Mouse (Mus musculus) myocyte (in vitro differentiated cells): Measurements from ENCODE around the gene Rer1.

Experiments used
- E2F4 ChIP-seq: IDR thresholded peaks from one replicate; pipeline ENCODE4 v1.6.1; 2011; ENCODE audit warnings: mild to moderate bottlenecking, control low read depth, moderate library complexity; ENCODE audit not compliant: insufficient read depth
- MAX ChIP-seq: IDR thresholded peaks from one replicate; pipeline ENCODE4 v1.6.1; 2011; ENCODE audit warnings: low read depth, mild to moderate bottlenecking, control low read depth
- MYOD1 ChIP-seq, 3 experiments: IDR thresholded peaks; one replicate each; pipeline ENCODE4 v1.6.1; 2011; ENCODE audit warnings: control low read depth in 2 of 3, low read depth in 2 of 3, mild to moderate bottlenecking in 2 of 3, moderate library complexity in 1 of 3; ENCODE audit not compliant: insufficient read length in 2 of 3, control insufficient read depth in 1 of 3
- POLR2A ChIP-seq: IDR thresholded peaks from one replicate; pipeline ENCODE4 v1.6.1; 2011; ENCODE audit warnings: low read depth, mild to moderate bottlenecking, control low read depth, moderate library complexity; ENCODE audit not compliant: insufficient read length
- TCF12 ChIP-seq: IDR thresholded peaks from one replicate; pipeline ENCODE4 v1.6.1; 2011; ENCODE audit warnings: mild to moderate bottlenecking, control low read depth; ENCODE audit not compliant: poor library complexity, insufficient read depth, severe bottlenecking
- USF1 ChIP-seq: IDR thresholded peaks from one replicate; pipeline ENCODE4 v1.6.1; 2011; ENCODE audit warnings: low read depth, mild to moderate bottlenecking, control low read depth, moderate library complexity

GRCm38 (mm10) chr4:155034787-155035186, 51.4 kb downstream of the Rer1 start:
- no peak for TF ChIP-seq E2F4
- no peak for TF ChIP-seq MAX
- TF ChIP-seq USF1: no peak
- TF ChIP-seq POLR2A: no peak
- TF ChIP-seq MYOD1 (IDR thresholded peaks at IDR 0.05; ENCODE audit: control insufficient read depth in 1 of 3, insufficient read length in 2 of 3, low read depth in 2 of 3): no peak
- TF ChIP-seq TCF12: no peak
